Mouse (Mus musculus) left cerebral cortex, postnatal 14 days (tissue): Measurements from ENCODE around the gene Enpp6. TPM values are rescaled to one million over a fixed set of nuclear protein-coding genes. Genes with fewer than 3 reads are reported as not detected.
"Not testable (repeated sequence)": the region's sequence is repeated elsewhere in the genome, so short reads cannot be mapped to it uniquely, and the experiment has no call there.

Experiments used
- DNase-seq, 2 experiments: peaks; one replicate each; pipeline ENCODE4 v3.0.0; 2021 to 2022; ENCODE audit warnings: low spot score in 2 of 2, mixed read lengths in 1 of 2
- intact Hi-C: fragments of 180-260 bp; cut with DNase I; formaldehyde crosslinking; loops from one replicate; pipeline ENCODE4 v1.15.1; 2025
- total RNA-seq, 2 experiments: library from RNA; stranded (reverse); gene quantifications; 2 replicates each; pipeline ENCODE4 v1.2.3; 2021

Enpp6 gene
- total RNA-seq, 2 experiments from 2014 or later: 12.1 to 16.3 TPM

- intact Hi-C loops: no loop called here
- no peak for DNase-seq
Measured at GRCm38 (mm10) chr8:46988366-46988765, 1.7 kb downstream of the Enpp6 start.

GRCm38 (mm10) chr8:46991081-46991480 lies 4.4 kb downstream of the Enpp6 start:
- no peak for DNase-seq
- intact Hi-C loops: no loop called here

- intact Hi-C loops: no loop called here
- no peak for DNase-seq
Measured at GRCm38 (mm10) chr8:46992579-46992978, 5.9 kb downstream of the Enpp6 start.

GRCm38 (mm10) chr8:46995931-46996664 lies 9.4 kb downstream of the Enpp6 start:
- no peak for DNase-seq
- intact Hi-C loops: no loop called here

GRCm38 (mm10) chr8:47005676-47006075 lies 19.0 kb downstream of the Enpp6 start:
- intact Hi-C loops: no loop called here
- DNase-seq: peak in 1 of 2 experiments; percentile 14

- intact Hi-C loops: no loop called here
- DNase-seq: no peak
Measured at GRCm38 (mm10) chr8:47006785-47007184, 20.1 kb downstream of the Enpp6 start.

- no peak for DNase-seq
- intact Hi-C loops: no loop called here
Measured at GRCm38 (mm10) chr8:47008220-47008773, 21.6 kb downstream of the Enpp6 start.

- peak; percentile 86 to 88 for DNase-seq
Measured at GRCm38 (mm10) chr8:47016268-47016946, 29.7 kb downstream of the Enpp6 start.

GRCm38 (mm10) chr8:47021135-47021555 lies 34.5 kb downstream of the Enpp6 start:
- intact Hi-C loops: no loop called here
- DNase-seq: peak in 1 of 2 experiments; percentile 31

More at GRCm38 (mm10) chr8:47016268-47016946, 29.7 kb downstream of the Enpp6 start:
- intact Hi-C loops: loop anchor here (1.0 kb wide), 1 partner anchor 354 kb away; no protein-coding TSS in a partner anchor

- no peak for DNase-seq
- intact Hi-C loops: no loop called here
Measured at GRCm38 (mm10) chr8:47024612-47025011, 37.9 kb downstream of the Enpp6 start.

- intact Hi-C loops: no loop called here
- no peak for DNase-seq
Measured at GRCm38 (mm10) chr8:47026841-47027490, 40.3 kb downstream of the Enpp6 start.

- DNase-seq: no peak
- intact Hi-C loops: no loop called here
Measured at GRCm38 (mm10) chr8:47028474-47028873, 41.8 kb downstream of the Enpp6 start.

GRCm38 (mm10) chr8:47030321-47030720 lies 43.6 kb downstream of the Enpp6 start:
- intact Hi-C loops: no loop called here

GRCm38 (mm10) chr8:47032081-47032480 lies 45.4 kb downstream of the Enpp6 start:
- intact Hi-C loops: no loop called here
- DNase-seq: peak; percentile 38 to 61

More at GRCm38 (mm10) chr8:47030321-47030720, 43.6 kb downstream of the Enpp6 start:
- no peak for DNase-seq

GRCm38 (mm10) chr8:47033976-47034375 lies 47.3 kb downstream of the Enpp6 start:
- intact Hi-C loops: no loop called here
- no peak for DNase-seq

GRCm38 (mm10) chr8:47036501-47036900 lies 49.8 kb downstream of the Enpp6 start:
- intact Hi-C loops: no loop called here
- no peak for DNase-seq

GRCm38 (mm10) chr8:47037405-47037804 lies 50.7 kb downstream of the Enpp6 start:
- no peak for DNase-seq
- intact Hi-C loops: no loop called here

- intact Hi-C loops, DNase-seq: not testable (repeated sequence)
Measured at GRCm38 (mm10) chr8:47040215-47040614, 53.5 kb downstream of the Enpp6 start.

GRCm38 (mm10) chr8:47046340-47046739 lies 59.7 kb downstream of the Enpp6 start:
- intact Hi-C loops: no loop called here
- no peak for DNase-seq

GRCm38 (mm10) chr8:47047146-47047545 lies 60.5 kb downstream of the Enpp6 start:
- no peak for DNase-seq
- intact Hi-C loops: no loop called here
